Mouse (Mus musculus) spleen, postnatal 36 days (tissue): ENCODE measurements around the gene Slc1a7.
A peak's percentile ranks its signal among the peaks of the same experiment; 100 is the strongest.

Experiments
- DNase-seq, 2 experiments: peaks; one replicate each; pipeline ENCODE4 v3.0.0; 2022; ENCODE audit warnings: low spot score in 2 of 2, mixed read lengths in 1 of 2

Slc1a7 gene

GRCm38 (mm10) chr4:108014466-108014865 lies 46.3 kb downstream of the Slc1a7 start:
- DNase-seq: no peak

- peak in 1 of 2 experiments; percentile 10 for DNase-seq
Observed at GRCm38 (mm10) chr4:108015067-108015765, 47.1 kb downstream of the Slc1a7 start.

GRCm38 (mm10) chr4:108016321-108016720 lies 48.2 kb downstream of the Slc1a7 start:
- no peak for DNase-seq

- no peak for DNase-seq
Observed at GRCm38 (mm10) chr4:108017839-108018238, 49.7 kb downstream of the Slc1a7 start.

- no peak for DNase-seq
Observed at GRCm38 (mm10) chr4:108018241-108018923, 50.2 kb downstream of the Slc1a7 start.

- DNase-seq: no peak
Observed at GRCm38 (mm10) chr4:108018961-108019921, 51.1 kb downstream of the Slc1a7 start.

GRCm38 (mm10) chr4:108020178-108020577 lies 52.0 kb downstream of the Slc1a7 start:
- no peak for DNase-seq

GRCm38 (mm10) chr4:108023186-108023585 lies 55.1 kb downstream of the Slc1a7 start:
- no peak for DNase-seq

- no peak for DNase-seq
Observed at GRCm38 (mm10) chr4:108024641-108025040, 56.5 kb downstream of the Slc1a7 start.

GRCm38 (mm10) chr4:108025269-108025668 lies 57.1 kb downstream of the Slc1a7 start:
- DNase-seq: no peak

GRCm38 (mm10) chr4:108026193-108026592 lies 58.1 kb downstream of the Slc1a7 start:
- no peak for DNase-seq

GRCm38 (mm10) chr4:108030888-108031501 lies 62.9 kb downstream of the Slc1a7 start:
- DNase-seq: no peak

GRCm38 (mm10) chr4:108031502-108032351 lies 63.6 kb downstream of the Slc1a7 start:
- DNase-seq: no peak

- DNase-seq: no peak
Observed at GRCm38 (mm10) chr4:108032352-108032849, 64.3 kb downstream of the Slc1a7 start.

GRCm38 (mm10) chr4:108033041-108033764 lies 65.1 kb downstream of the Slc1a7 start:
- DNase-seq: no peak

- no peak for DNase-seq
Observed at GRCm38 (mm10) chr4:108037027-108037426, 68.9 kb downstream of the Slc1a7 start.

- DNase-seq: no peak
Observed at GRCm38 (mm10) chr4:108045136-108046107, 77.3 kb downstream of the Slc1a7 start.

GRCm38 (mm10) chr4:108046136-108046535 lies 78.0 kb downstream of the Slc1a7 start:
- no peak for DNase-seq
